Mouse (Mus musculus): ENCODE data around the gene Cfap206.
"Not testable (repeated sequence)": the region's sequence is repeated elsewhere in the genome, so short reads cannot be mapped to it uniquely, and the experiment has no call there.

Cfap206 gene

GRCm38 (mm10) chr4:34729851-34730341 is at the start of gene Cfap206:
Gene Cfap206 (minus strand): TSS chr4:34730206.
- peak; percentile 63 for DNase-seq (ENCODE audit: low spot score)

GRCm38 (mm10) chr4:34777677-34778527 is 47.9 kb upstream of the Cfap206 start, which contains the start of gene Smim8:
Gene Smim8 (minus strand): TSS chr4:34778423.
- peak; percentile 82 for DNase-seq (ENCODE audit: low spot score)

GRCm38 (mm10) chr4:34771652-34772371 is 41.8 kb upstream of the Cfap206 start:
- no peak for DNase-seq (ENCODE audit: low spot score)

GRCm38 (mm10) chr4:34756163-34756562 is 26.2 kb upstream of the Cfap206 start, which contains the start of gene Gm136:
Gene Gm136 (minus strand): TSS chr4:34756263.
- DNase-seq (ENCODE audit: low spot score): no peak

GRCm38 (mm10) chr4:34749236-34749635 is 19.2 kb upstream of the Cfap206 start:
- peak; percentile 2 for DNase-seq (ENCODE audit: low spot score)

GRCm38 (mm10) chr4:34734461-34734860 is 4.5 kb upstream of the Cfap206 start:
- DNase-seq (ENCODE audit: low spot score): no peak

- DNase-seq (ENCODE audit: low spot score): not testable (repeated sequence)
Measured at GRCm38 (mm10) chr4:34733415-34733814, 3.4 kb upstream of the Cfap206 start.

GRCm38 (mm10) chr4:34725710-34726109 is 4.3 kb downstream of the Cfap206 start:
- DNase-seq (ENCODE audit: low spot score): not testable (repeated sequence)

- DNase-seq (ENCODE audit: low spot score): no peak
Measured at GRCm38 (mm10) chr4:34724306-34724705, 5.7 kb downstream of the Cfap206 start.

- DNase-seq (ENCODE audit: low spot score): no peak
Measured at GRCm38 (mm10) chr4:34723186-34723585, 6.8 kb downstream of the Cfap206 start.

GRCm38 (mm10) chr4:34720127-34720895 is 9.7 kb downstream of the Cfap206 start:
- no peak for DNase-seq (ENCODE audit: low spot score)

GRCm38 (mm10) chr4:34719421-34719820 is 10.6 kb downstream of the Cfap206 start:
- DNase-seq (ENCODE audit: low spot score): no peak

GRCm38 (mm10) chr4:34715062-34715461 is 14.9 kb downstream of the Cfap206 start:
- no peak for DNase-seq (ENCODE audit: low spot score)

GRCm38 (mm10) chr4:34708127-34708526 is 21.9 kb downstream of the Cfap206 start:
- no peak for DNase-seq (ENCODE audit: low spot score)

- DNase-seq (ENCODE audit: low spot score): no peak
Measured at GRCm38 (mm10) chr4:34707248-34707647, 22.8 kb downstream of the Cfap206 start.

GRCm38 (mm10) chr4:34703029-34703428 is 27.0 kb downstream of the Cfap206 start:
- no peak for DNase-seq (ENCODE audit: low spot score)

GRCm38 (mm10) chr4:34702231-34702630 is 27.8 kb downstream of the Cfap206 start:
- no peak for DNase-seq (ENCODE audit: low spot score)

GRCm38 (mm10) chr4:34701528-34701927 is 28.5 kb downstream of the Cfap206 start:
- no peak for DNase-seq (ENCODE audit: low spot score)

GRCm38 (mm10) chr4:34688021-34688420 is 42.0 kb downstream of the Cfap206 start:
- no peak for DNase-seq (ENCODE audit: low spot score)

- peak; percentile 91 for DNase-seq (ENCODE audit: low spot score)
Measured at GRCm38 (mm10) chr4:34686874-34687567, 43.0 kb downstream of the Cfap206 start, which contains the start of gene Slc35a1. Gene Slc35a1 (minus strand): TSS chr4:34687438.

- no peak for DNase-seq (ENCODE audit: low spot score)
Measured at GRCm38 (mm10) chr4:34680530-34680929, 49.5 kb downstream of the Cfap206 start.

All from ovary, adult 18-20 months (tissue).